Mouse (Mus musculus): Measurements from ENCODE around the gene Abo.

DNA sequence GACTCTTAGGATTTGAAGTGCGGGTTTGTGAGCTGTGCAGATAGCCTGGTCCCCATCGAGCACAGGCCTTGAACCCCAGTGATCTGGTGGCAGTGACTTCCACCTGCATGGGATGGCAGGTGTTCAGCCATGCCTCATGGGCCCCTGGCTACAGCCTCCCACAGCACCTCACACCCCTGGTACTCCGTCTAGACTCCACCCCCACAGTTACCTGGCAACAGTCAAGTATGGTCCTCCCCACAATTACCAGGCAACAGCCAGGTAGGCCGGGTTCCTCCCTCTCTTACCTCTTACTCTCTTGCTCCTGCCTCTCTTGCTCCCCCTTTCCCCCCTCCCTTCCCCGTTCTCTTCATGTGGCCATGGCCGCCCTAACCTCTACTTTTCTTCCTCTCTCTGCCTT lies 5.9 kb upstream of the Abo start:
- TF ChIP-seq CTCF (conservative IDR thresholded peaks at IDR 0.05; ENCODE audit: insufficient read depth, insufficient read length, low read depth, low read length) (no peak), POLR2A (IDR thresholded peaks at IDR 0.05; ENCODE audit: low read depth, low read length) (no peak)
